Mouse (Mus musculus): ENCODE data around the gene Sptbn2.

- TF ChIP-seq GATA1 (IDR thresholded peaks at IDR 0.05; ENCODE audit: low read depth, low read length) (no peak), ZMIZ1 (IDR thresholded peaks at IDR 0.05; ENCODE audit: low read depth, low read length) (no peak), MXI1 (IDR thresholded peaks at IDR 0.05; ENCODE audit: low read depth, low read length) (no peak), MAFK (IDR thresholded peaks at IDR 0.05; ENCODE audit: borderline replicate concordance, low read depth, low read length) (no peak)
These were observed 8.4 kb downstream of the Sptbn2 start for GRCm38 (mm10) chr19:4719351-4719764.
